Mouse (Mus musculus) adrenal gland, postnatal 25 days (tissue): ENCODE results near the gene Nkx2-5. TPM values are rescaled to one million over a fixed set of nuclear protein-coding genes. Genes with fewer than 3 reads are reported as not detected.

Experiments
- DNase-seq: peaks from one replicate; pipeline ENCODE4 v3.0.0; 2021; ENCODE audit warnings: mixed read lengths
- total RNA-seq: library from RNA; stranded (reverse); gene quantifications from 2 replicates; pipeline ENCODE4 v1.2.3, GENCODE M21; 2021

Nkx2-5 gene
- total RNA-seq, 1 experiment from 2014 or later = not detected

DNA sequence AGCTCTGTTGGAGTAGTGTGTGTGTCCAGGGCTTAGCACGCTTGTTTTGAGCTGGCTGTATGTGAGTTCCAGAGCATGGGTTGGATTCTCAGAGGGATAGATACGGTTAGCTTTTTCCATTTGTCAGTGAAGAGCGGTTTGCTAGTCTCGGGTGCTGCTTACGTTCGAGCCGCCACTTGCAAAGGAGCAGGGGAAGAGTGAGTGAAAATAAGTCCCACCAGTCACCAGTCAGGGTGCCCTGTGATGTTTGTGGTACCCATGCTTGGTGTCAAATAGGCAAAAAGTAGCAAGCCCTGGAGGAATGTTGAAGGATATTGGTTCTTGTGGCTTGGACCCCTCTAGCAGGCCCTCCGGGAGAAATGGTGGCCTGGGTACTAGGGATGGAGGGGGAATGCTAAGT is 55.8 kb downstream of the Nkx2-5 start:
- no peak for DNase-seq

Other genes starting within 250 kb of the Nkx2-5 start
- 172 and 213 TPM in 2 replicates for gene Atp6v0e, start 181.8 kb downstream of the Nkx2-5 start, total RNA-seq
- gene Crebrf, start 129.4 kb downstream of the Nkx2-5 start, total RNA-seq = 43.9 and 71.9 TPM in 2 replicates
- gene Bnip1, start 63.9 kb downstream of the Nkx2-5 start, total RNA-seq = 27.8 and 30.6 TPM in 2 replicates
- gene Kifc5b, start 72.1 kb upstream of the Nkx2-5 start, total RNA-seq = 3.5 and 4.0 TPM in 2 replicates
- gene Phf1, start 88.0 kb upstream of the Nkx2-5 start, total RNA-seq = 29.8 and 44.1 TPM in 2 replicates
- gene Cuta, start 94.6 kb upstream of the Nkx2-5 start, total RNA-seq = 150 and 153 TPM in 2 replicates
- 25.9 and 26.7 TPM in 2 replicates for gene Syngap1, start 96.2 kb upstream of the Nkx2-5 start, total RNA-seq
- 5.1 and 8.0 TPM in 2 replicates for gene Zbtb9, start 128.2 kb upstream of the Nkx2-5 start, total RNA-seq
- gene Bak1, start 184.0 kb upstream of the Nkx2-5 start, total RNA-seq = 35.7 and 43.8 TPM in 2 replicates
- 6.1 and 7.4 TPM in 2 replicates for gene Itpr3, start 212.3 kb upstream of the Nkx2-5 start, total RNA-seq